Mouse (Mus musculus) urinary bladder, postnatal 10 days (tissue): ENCODE data around the gene Arnt.
"Not testable (repeated sequence)": the region's sequence is repeated elsewhere in the genome, so short reads cannot be mapped to it uniquely, and the experiment has no call there.

ENCODE experiments used
- DNase-seq: peaks from one replicate; pipeline ENCODE4 v3.0.0; 2022; ENCODE audit warnings: low spot score

Gene Arnt

DNA sequence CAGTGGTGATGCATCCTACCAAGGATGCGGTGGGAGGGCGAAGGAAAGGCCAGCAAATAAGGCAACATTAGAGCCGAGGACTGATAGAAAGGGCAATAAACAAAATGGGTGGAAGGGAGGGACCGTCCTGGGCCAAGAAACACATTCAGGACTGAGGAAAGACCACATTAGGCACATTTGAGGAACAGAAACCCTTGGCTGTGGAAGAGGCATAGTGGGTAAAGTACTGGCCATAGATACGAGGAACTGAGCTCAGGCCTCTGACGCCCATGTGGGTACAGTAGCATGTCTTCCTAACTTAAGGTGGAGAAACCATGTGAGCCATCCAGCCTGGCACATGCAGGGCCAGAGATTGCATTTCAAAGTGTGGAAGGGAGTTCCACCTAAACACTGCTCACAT lies 95.6 kb downstream of the Arnt start:
- no peak for DNase-seq

DNA sequence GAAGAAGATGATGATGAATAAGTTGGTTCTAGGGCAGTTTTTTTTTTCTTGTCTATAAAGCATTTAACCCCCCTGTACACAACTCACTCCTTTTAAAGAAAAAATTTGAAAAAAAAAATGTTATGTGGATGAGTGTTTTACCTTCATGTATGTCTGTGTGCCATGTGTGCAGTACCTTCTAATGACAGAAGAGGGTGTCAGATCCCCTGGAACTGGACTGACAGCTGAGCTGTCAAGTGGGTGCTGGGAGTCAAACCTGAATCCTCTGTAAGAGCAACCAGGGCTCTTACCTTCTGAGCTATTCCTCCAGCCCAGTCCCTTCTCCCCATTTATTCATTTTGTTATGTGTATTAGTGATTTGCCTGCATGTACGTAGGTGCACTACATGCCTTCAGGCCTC lies 96.8 kb downstream of the Arnt start:
- DNase-seq: no peak

DNA sequence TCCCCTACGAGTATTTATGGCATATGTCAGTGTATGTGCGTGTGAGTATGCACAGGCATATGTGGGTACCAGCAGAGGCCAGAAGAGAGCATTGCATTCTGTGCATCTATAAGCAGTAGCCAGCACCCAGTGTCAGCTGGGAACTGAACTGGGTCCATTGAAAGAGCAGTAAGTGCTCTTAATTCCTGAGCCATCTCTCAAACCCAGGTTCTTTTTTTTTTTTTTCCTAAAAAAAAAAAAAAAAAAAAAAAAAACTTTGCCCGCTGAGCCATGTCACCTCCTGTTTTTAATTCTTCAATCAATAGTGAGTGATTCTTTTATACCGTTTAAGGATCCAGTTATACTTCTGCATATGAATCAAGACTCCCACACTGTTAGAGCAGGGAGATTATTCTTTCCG lies 99.2 kb downstream of the Arnt start:
- DNase-seq: no peak

DNA sequence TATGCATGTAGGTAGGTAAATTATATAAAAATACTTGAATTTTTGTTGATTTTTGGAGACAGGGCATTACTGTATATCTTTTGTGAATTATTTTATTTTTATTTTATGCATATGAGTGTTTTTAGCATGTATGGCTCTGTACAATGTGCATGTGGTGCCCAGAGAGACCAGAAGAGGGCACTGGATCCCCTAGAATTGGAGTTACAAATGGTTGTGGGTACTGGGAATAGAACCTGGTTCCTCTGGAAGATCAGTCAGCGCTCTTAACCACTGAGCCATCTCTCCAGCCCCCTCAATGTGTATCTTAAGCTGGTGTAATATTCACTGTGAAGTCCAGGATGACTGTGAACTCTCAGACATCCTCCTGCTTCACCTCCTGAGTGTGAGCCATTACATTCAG lies 100.7 kb downstream of the Arnt start:
- DNase-seq: no peak

- no peak for DNase-seq
These were observed 104.7 kb downstream of the Arnt start for GRCm38 (mm10) chr3:95538936-95539335.

DNA sequence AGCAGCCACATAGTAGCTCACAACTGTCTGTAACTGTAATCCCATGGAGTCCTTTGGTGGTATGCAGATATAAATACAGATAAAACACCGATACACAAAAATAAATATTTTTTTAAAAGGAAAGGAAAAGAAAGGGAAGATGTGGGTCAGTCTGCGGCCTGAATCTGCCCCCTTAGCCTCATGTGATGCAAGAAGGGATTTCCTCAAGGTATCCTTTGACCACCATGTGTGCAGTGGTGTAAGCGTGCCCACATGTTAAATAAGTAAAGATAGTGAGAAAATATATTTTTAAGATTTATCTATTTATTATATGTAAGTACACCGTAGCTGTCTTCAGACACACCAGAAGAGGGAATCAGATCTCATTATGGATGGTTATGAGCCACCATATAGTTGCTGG lies 105.6 kb downstream of the Arnt start:
- DNase-seq: no peak

- not testable (repeated sequence) for DNase-seq
These were observed 107.0 kb downstream of the Arnt start for GRCm38 (mm10) chr3:95541186-95541585.

- DNase-seq: no peak
These were observed 108.0 kb downstream of the Arnt start for GRCm38 (mm10) chr3:95542171-95542570.

GRCm38 (mm10) chr3:95542981-95543380 lies 108.8 kb downstream of the Arnt start:
- no peak for DNase-seq
